Mouse (Mus musculus) embryonic facial prominence, embryonic 13.5 days (tissue): ENCODE data around the gene Ece1. TPM values are rescaled to one million over a fixed set of nuclear protein-coding genes. Genes with fewer than 3 reads are reported as not detected.
"Not testable (repeated sequence)": the region's sequence is repeated elsewhere in the genome, so short reads cannot be mapped to it uniquely, and the experiment has no call there.

Experiments used
- ATAC-seq: fragments of 200-750 bp; cut with Nextera tagmentation; 2 replicates; pipeline ENCODE4 v1.8.0; 2017; ENCODE audit warnings: low read depth; ENCODE audit not compliant: insufficient number of reproducible peaks, insufficient read depth, low FRiP score, low TSS enrichment
- H3K27ac ChIP-seq: fragments of 300-500 bp; sonication (generic); 2 replicates; pipeline ENCODE4 v1.5.1; 2015; ENCODE audit warnings: moderate library complexity, mild to moderate bottlenecking, inconsistent platforms
- H3K27me3 ChIP-seq: fragments of 300-500 bp; sonication (generic); 2 replicates; pipeline ENCODE4 v1.6.1; 2015; ENCODE audit warnings: mild to moderate bottlenecking, inconsistent platforms
- H3K36me3 ChIP-seq: fragments of 300-500 bp; sonication (generic); 2 replicates; pipeline ENCODE4 v1.6.1; 2015; ENCODE audit warnings: mild to moderate bottlenecking, inconsistent platforms
- H3K4me1 ChIP-seq: fragments of 300-500 bp; sonication (generic); 2 replicates; pipeline ENCODE4 v1.6.1; 2015; ENCODE audit warnings: inconsistent platforms
- H3K4me2 ChIP-seq: fragments of 300-500 bp; sonication (generic); 2 replicates; pipeline ENCODE4 v1.6.1; 2015; ENCODE audit warnings: moderate library complexity, mild to moderate bottlenecking, inconsistent platforms
- H3K4me3 ChIP-seq: fragments of 300-500 bp; sonication (generic); 2 replicates; pipeline ENCODE4 v1.5.1; 2015; ENCODE audit warnings: mild to moderate bottlenecking, inconsistent platforms
- H3K9ac ChIP-seq: fragments of 300-500 bp; sonication (generic); 2 replicates; pipeline ENCODE4 v1.6.1; 2015; ENCODE audit warnings: mild to moderate bottlenecking, inconsistent platforms
- H3K9me3 ChIP-seq: fragments of 300-500 bp; sonication (generic); 2 replicates; pipeline ENCODE4 v1.6.1; 2016; ENCODE audit warnings: inconsistent platforms
- WGBS: fragments of 180-500 bp; shearing (Covaris S2); methylation state at CpG from one replicate; pipeline ENCODE4 v1.1.7; 2015; ENCODE audit warnings: mixed read lengths; 5-methylcytosine and 5-hydroxymethylcytosine counted together
- polyA plus RNA-seq: library from polyadenylated mRNA; unstranded; fragments of >200 nt; fragmentation: Nextera tagmentation; extraction: Ambion mirVana; gene quantifications from 2 replicates; pipeline ENCODE4 v1.2.1, GENCODE M21; 2015

The Ece1 gene
- polyA plus RNA-seq, 1 experiment from 2014 or later, result 49.9 TPM

DNA sequence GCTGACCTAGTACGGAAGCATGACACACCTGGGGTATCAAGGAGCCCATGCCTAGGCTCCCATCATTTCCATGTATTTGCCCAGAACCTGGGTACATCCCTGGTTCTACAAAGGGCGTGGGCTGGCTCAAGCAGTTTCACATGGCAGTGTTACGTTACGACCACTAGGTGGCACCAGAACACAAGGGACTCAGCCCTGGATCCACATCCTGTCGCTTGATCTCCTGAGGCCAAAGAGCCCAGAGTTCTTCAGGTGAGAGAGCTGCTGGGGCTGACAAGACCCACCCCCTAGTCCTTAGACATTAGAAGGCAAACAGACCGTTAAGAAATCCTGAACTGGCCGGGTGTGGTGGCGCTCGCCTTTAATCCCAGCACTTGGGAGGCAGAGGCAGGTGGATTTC, 106.2 kb downstream of the Ece1 start:
- H3K36me3 ChIP-seq, result peaks cover 31% of the 10 kb centered on the region
- no peak overlapping the region for H3K4me3 ChIP-seq
- no peaks in the 10 kb centered on the region for H3K27me3 ChIP-seq
- H3K4me1 ChIP-seq, result no peaks in the 10 kb centered on the region
- H3K27ac ChIP-seq, result no peak overlapping the region
- no peak overlapping the region for H3K9ac ChIP-seq
- 9% methylated on average over 9 of the region's 9 CpGs for WGBS
- no peak overlapping the region for H3K4me2 ChIP-seq
- no peaks in the 10 kb centered on the region for H3K9me3 ChIP-seq
- ATAC-seq, result no peak; the same call in 1 of the 2 replicates

DNA sequence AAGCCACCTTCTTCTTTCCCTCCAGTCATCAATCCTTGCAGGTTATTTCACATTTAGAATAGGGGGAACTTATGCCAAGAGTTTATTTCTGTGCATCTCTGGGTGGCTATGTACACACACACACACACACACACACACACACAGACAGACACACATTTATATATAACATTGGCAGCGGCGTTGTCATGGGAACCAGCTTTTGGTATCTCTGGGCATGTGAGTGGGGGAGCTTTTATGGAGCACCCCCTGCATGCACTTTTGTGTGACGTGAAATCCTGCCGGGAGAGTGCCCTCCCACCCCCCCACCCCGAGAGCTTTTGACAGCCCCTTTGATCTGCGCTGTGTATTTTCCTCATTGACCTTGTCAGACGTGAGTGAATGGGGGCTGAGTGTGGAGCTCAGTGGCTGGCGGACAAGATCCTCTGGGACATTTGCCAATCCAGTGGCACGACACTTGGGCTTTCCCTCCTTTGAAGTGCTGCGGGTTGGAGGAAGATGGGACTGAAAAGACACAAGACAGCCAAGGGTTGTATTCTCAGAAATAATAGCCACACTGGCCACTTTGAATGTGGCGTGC, 108.7 kb downstream of the Ece1 start:
- not testable (repeated sequence) for H3K36me3 ChIP-seq, H3K4me3 ChIP-seq, ATAC-seq, H3K4me1 ChIP-seq, H3K27ac ChIP-seq, H3K4me2 ChIP-seq, H3K27me3 ChIP-seq, H3K9ac ChIP-seq, H3K9me3 ChIP-seq
- no CpG with 5 or more reads among the region's 11 CpGs for WGBS

DNA sequence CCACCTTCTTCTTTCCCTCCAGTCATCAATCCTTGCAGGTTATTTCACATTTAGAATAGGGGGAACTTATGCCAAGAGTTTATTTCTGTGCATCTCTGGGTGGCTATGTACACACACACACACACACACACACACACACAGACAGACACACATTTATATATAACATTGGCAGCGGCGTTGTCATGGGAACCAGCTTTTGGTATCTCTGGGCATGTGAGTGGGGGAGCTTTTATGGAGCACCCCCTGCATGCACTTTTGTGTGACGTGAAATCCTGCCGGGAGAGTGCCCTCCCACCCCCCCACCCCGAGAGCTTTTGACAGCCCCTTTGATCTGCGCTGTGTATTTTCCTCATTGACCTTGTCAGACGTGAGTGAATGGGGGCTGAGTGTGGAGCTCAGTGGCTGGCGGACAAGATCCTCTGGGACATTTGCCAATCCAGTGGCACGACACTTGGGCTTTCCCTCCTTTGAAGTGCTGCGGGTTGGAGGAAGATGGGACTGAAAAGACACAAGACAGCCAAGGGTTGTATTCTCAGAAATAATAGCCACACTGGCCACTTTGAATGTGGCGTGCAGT, 112.9 kb downstream of the Ece1 start:
- no CpG with 5 or more reads among the region's 11 CpGs for WGBS
- H3K9me3 ChIP-seq, H3K27ac ChIP-seq, H3K9ac ChIP-seq, H3K4me3 ChIP-seq, ATAC-seq, H3K4me2 ChIP-seq, H3K27me3 ChIP-seq, H3K4me1 ChIP-seq, H3K36me3 ChIP-seq: not testable (repeated sequence)

DNA sequence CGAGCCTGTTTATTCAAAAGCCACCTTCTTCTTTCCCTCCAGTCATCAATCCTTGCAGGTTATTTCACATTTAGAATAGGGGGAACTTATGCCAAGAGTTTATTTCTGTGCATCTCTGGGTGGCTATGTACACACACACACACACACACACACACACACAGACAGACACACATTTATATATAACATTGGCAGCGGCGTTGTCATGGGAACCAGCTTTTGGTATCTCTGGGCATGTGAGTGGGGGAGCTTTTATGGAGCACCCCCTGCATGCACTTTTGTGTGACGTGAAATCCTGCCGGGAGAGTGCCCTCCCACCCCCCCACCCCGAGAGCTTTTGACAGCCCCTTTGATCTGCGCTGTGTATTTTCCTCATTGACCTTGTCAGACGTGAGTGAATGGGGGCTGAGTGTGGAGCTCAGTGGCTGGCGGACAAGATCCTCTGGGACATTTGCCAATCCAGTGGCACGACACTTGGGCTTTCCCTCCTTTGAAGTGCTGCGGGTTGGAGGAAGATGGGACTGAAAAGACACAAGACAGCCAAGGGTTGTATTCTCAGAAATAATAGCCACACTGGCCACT, 117.1 kb downstream of the Ece1 start:
- not testable (repeated sequence) for H3K27ac ChIP-seq, H3K9me3 ChIP-seq, H3K4me1 ChIP-seq, ATAC-seq, H3K4me2 ChIP-seq, H3K36me3 ChIP-seq, H3K9ac ChIP-seq, H3K4me3 ChIP-seq, H3K27me3 ChIP-seq
- no CpG with 5 or more reads among the region's 11 CpGs for WGBS

DNA sequence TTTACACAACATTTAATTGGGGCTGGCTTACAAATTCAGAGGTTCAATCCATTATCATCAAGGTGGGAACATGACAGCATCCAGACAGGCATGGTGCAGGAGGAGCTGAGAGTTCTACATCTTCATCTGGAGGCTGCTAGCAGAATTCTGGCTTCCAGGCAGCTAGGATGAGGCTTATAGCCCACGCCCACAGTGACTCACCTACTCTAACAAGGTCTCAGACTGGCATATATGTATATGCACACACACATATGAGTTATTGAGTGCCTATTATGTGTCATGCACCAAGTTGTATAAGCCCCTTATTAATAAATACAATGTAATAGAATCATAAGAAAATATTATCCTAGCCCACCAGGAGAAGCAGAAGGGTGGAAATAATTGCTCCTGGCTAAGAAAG, 120.8 kb downstream of the Ece1 start:
- H3K36me3 ChIP-seq, result no peaks in the 10 kb centered on the region
- peaks cover 4% of the 10 kb centered on the region; the same call in 1 of the 2 replicates for H3K4me1 ChIP-seq
- no peak overlapping the region for H3K9ac ChIP-seq
- no peak overlapping the region for H3K27ac ChIP-seq
- 75% methylated on average over 1 of the region's 1 CpGs for WGBS
- H3K4me3 ChIP-seq, result no peak overlapping the region
- H3K27me3 ChIP-seq, result no peaks in the 10 kb centered on the region
- ATAC-seq, result no peak
- H3K4me2 ChIP-seq, result no peak overlapping the region
- H3K9me3 ChIP-seq, result no peaks in the 10 kb centered on the region

DNA sequence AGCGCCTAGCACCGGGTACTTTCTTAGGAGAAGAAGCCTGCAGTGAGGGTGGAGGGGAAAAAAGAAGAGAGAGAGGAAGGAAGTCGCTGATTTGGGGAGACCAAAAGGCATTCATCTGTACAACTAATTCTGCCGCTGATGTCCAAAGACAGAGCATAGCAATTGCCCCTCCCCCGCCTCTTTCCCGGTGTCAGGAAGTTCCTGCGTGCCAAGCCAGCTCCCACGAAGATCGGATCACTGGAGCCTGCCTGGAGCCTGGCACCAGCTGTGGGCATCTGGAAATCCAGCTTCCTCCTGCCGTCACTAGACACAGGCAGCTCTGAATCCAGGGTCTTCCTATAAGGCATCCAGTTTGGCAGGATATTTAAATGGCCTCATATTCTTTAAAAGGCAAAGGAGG, 122.2 kb downstream of the Ece1 start:
- no peak overlapping the region for H3K4me3 ChIP-seq
- 35% methylated on average over 10 of the region's 10 CpGs for WGBS
- ATAC-seq, result no peak
- H3K27me3 ChIP-seq, result peaks cover 5% of the 10 kb centered on the region; the same call in 1 of the 2 replicates
- no peaks in the 10 kb centered on the region for H3K9me3 ChIP-seq
- no peaks in the 10 kb centered on the region for H3K36me3 ChIP-seq
- H3K4me1 ChIP-seq, result peaks cover 4% of the 10 kb centered on the region; the same call in 1 of the 2 replicates
- H3K9ac ChIP-seq, result no peak overlapping the region
- no peak overlapping the region for H3K27ac ChIP-seq
- H3K4me2 ChIP-seq, result no peak overlapping the region

DNA sequence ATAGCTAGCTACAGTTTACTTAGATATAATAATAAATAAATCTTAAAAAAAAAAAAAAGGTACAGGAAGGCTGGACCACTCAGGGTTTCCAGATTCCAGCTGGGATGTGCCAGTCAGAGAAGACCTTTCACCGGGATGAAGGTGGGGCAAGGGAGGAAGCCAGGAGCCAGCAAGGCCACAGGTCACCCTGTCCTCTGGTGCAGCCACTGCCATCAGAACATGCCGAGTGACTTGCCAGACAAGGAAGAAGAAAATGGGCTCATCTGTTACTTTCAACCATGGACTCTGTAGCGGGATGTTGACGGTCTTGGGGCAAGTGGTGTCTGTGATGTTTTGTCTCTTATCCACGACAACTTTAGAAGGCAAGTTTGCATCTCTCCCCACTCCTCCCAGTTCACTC, 122.7 kb downstream of the Ece1 start:
- peaks cover 4% of the 10 kb centered on the region; the same call in 1 of the 2 replicates for H3K4me1 ChIP-seq
- H3K9ac ChIP-seq, result no peak overlapping the region
- no peak overlapping the region for H3K4me3 ChIP-seq
- H3K9me3 ChIP-seq, result no peaks in the 10 kb centered on the region
- no peaks in the 10 kb centered on the region for H3K36me3 ChIP-seq
- WGBS, result 82% methylated on average over 5 of the region's 5 CpGs
- ATAC-seq, result no peak
- H3K27ac ChIP-seq, result no peak overlapping the region
- H3K27me3 ChIP-seq, result peaks cover 5% of the 10 kb centered on the region; the same call in 1 of the 2 replicates
- H3K4me2 ChIP-seq, result no peak overlapping the region

DNA sequence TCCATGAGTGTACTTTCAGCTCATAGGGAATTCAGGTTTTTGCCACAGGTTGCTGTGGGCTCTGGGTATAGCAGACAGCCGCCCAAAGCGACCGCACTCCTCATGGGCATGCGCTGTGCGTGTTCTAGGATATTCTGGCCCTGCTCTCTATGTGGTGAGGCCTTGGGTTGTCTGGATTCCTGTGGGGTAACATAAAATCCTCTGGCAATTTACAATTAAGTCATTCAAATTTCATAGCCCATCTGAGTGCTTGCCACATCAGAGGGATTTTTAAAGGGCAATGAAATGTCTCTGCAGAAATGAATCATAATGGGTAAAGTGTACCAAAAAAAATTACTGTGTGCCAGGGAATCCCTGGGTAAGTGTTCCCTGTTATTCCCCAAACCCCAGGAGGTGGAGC, 127.4 kb downstream of the Ece1 start:
- 54% methylated on average over 5 of the region's 5 CpGs for WGBS
- peaks cover 4% of the 10 kb centered on the region for H3K4me1 ChIP-seq
- H3K36me3 ChIP-seq, result no peaks in the 10 kb centered on the region
- H3K9me3 ChIP-seq, result no peaks in the 10 kb centered on the region
- ATAC-seq, result no peak
- no peak overlapping the region for H3K27ac ChIP-seq
- no peak overlapping the region for H3K4me3 ChIP-seq
- peak overlapping the region; percentile 51; the same call in 1 of the 2 replicates for H3K9ac ChIP-seq
- peaks cover 27% of the 10 kb centered on the region for H3K27me3 ChIP-seq
- H3K4me2 ChIP-seq, result no peak overlapping the region

DNA sequence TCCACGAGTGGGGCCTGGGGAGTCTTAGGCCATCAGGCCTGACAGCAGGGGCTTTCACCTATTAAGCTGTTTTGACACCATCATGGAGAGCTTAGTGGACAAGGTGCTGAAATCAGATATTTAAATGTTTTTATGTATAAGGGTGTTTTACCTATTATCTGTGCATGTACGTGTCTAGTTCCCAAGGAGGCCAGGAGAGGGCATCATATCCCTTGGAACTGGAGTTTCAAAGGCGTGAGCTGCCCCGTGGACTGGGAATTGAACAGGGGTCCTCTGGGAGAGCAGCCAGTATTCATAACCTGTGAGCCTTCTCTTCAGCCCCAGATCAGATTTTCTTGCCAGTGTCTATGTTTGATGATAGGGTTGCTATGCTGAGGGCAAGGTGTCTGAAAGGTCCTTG, 128.4 kb downstream of the Ece1 start:
- Histone ChIP-seq H3K4me3 (no peak overlapping the region), H3K9me3 (no peaks in the 10 kb centered on the region), H3K27me3 (peaks cover 27% of the 10 kb centered on the region), H3K9ac (no peak overlapping the region), H3K27ac (no peak overlapping the region), H3K4me1 (peaks cover 13% of the 10 kb centered on the region), H3K4me2 (no peak overlapping the region), H3K36me3 (no peaks in the 10 kb centered on the region)
- 75% methylated on average over 4 of the region's 4 CpGs for WGBS
- ATAC-seq, result no peak

DNA sequence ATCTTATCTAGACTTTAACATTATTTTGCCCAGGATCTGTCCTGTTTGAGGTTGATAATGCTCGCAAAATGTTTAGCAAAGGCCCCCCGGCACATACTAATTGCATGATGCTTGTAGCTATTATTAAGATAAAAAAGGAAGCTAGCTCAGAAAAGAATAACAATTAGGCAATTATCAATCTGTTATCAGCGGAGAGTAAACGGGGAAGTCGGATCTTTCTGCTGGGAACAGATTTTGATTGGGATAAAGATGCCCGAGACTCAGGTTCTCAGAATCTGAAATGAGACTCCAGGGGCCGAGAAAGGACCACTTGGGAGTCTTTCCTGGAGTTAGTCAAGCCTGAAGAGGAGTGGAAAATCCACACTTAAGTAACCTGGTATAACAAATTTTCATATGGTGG, 129.2 kb downstream of the Ece1 start:
- H3K9ac ChIP-seq, result no peak overlapping the region
- no peak overlapping the region for H3K4me2 ChIP-seq
- peaks cover 27% of the 10 kb centered on the region for H3K27me3 ChIP-seq
- H3K36me3 ChIP-seq, result peaks cover 3% of the 10 kb centered on the region
- 59% methylated on average over 7 of the region's 7 CpGs for WGBS
- ATAC-seq, result no peak
- no peak overlapping the region for H3K27ac ChIP-seq
- H3K4me1 ChIP-seq, result peaks cover 21% of the 10 kb centered on the region
- H3K4me3 ChIP-seq, result no peak overlapping the region
- no peaks in the 10 kb centered on the region for H3K9me3 ChIP-seq

DNA sequence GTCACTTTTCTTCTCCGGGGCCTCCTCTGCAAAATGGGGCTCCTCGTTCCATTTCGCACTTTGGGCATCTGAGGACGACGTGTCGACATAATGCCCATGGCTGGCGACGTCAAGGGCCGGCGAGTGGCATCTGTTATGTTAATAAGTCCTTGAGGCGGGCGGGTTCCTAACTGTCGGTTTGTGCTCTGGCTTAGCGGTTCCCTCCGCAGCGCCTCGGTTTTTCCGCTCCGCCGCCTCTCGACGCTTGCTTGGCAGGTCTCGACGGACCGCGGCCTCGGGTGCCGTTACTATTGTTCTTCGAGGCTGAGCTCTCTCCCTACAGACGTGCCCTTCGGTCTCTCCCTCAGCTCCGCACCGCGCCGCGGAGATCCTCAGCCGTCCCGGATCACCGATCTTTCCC, 130.9 kb downstream of the Ece1 start, which contains the start of gene Eif4g3:
Gene Eif4g3 (plus strand): TSS at position 133 of the 400 bp plus-strand sequence.
- Histone ChIP-seq H3K9ac (peak within 1 kb of the TSS; percentile 98), H3K36me3 (peaks cover 14% of the 10 kb centered on the region), H3K27me3 (peaks cover 27% of the 10 kb centered on the region), H3K4me3 (peak within 1 kb of the TSS; percentile 95), H3K27ac (peak within 1 kb of the TSS; percentile 95), H3K9me3 (no peaks in the 10 kb centered on the region), H3K4me2 (peak within 1 kb of the TSS; percentile 86), H3K4me1 (peaks cover 26% of the 10 kb centered on the region)
- WGBS, result 2% methylated on average over 39 of the region's 39 CpGs
- no peak; the same call in 1 of the 2 replicates for ATAC-seq

DNA sequence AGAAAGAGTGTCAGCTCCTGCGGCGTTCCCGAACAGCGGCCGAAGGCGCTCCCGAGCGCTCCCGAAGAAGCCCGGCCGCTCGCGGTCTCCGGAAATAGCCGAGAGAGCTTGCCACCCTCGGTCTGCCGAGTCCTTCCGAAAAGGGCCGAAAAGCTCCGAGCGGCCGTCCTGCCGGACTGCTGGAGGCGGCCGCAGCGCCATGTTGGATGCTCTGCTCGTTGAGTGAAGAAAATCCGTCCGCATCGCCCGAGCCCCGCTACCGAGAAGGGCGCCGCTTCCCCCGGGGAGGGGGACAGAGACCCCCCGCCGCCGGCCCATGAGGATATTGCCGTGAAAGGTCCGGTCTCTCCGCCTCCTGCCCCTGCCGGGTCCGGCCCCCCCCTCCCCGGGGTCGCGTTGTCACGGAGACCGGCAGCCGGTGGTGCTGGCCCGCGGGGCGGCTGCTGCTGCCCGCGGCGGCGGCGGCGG, 131.3 kb downstream of the Ece1 start:
- Histone ChIP-seq H3K27me3 (peaks cover 24% of the 10 kb centered on the region), H3K4me1 (peaks cover 29% of the 10 kb centered on the region), H3K9ac (peak overlapping the region; percentile 98), H3K4me3 (peak overlapping the region; percentile 95), H3K36me3 (peaks cover 18% of the 10 kb centered on the region), H3K9me3 (no peaks in the 10 kb centered on the region), H3K4me2 (peak overlapping the region; percentile 86), H3K27ac (peak overlapping the region; percentile 95)
- under 1% methylated on average over 46 of the region's 59 CpGs for WGBS
- ATAC-seq, result peak; percentile 87
